Mouse (Mus musculus): Measurements from ENCODE around the gene Rab31. TPM values are rescaled to one million over a fixed set of nuclear protein-coding genes. Genes with fewer than 3 reads are reported as not detected.

Rab31 gene
- polyA plus RNA-seq, 1 experiment = 32.1 TPM

DNA sequence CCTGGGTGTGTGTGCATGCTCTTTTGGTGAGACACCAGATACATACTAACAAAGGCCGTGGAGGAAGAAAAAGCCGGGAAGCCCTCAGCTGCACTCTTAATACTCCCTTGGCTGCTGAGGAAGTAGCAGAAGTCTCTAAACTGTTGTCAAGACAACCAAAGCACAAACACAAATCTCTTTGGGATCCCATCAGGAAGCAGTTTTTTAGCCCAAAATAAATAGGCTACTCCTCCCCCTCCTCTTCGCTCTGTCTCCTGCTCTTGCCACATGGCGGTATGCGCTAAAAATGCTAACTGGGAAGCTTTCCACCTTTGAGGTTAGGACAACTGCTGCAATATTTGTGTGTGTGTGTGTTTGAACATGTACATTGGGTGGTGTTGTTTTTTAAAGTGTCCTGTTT is 4.1 kb downstream of the Rab31 start:
- H3K27ac ChIP-seq (ENCODE audit: control insufficient read depth, insufficient read depth, low read depth, low read length) = peak overlapping the region; percentile 30; the same call in 1 of the 2 replicates
- no peaks in the 10 kb centered on the region for H3K27me3 ChIP-seq (ENCODE audit: control insufficient read depth, insufficient read depth, low read length)
- no peak overlapping the region for H3K4me3 ChIP-seq (ENCODE audit: control insufficient read depth, low read depth, low read length)
- no peaks in the 10 kb centered on the region for H3K36me3 ChIP-seq (ENCODE audit: control insufficient read depth, insufficient read depth, low read length)
- H3K4me1 ChIP-seq (ENCODE audit: control insufficient read depth, insufficient read depth, low read length) = peaks cover 15% of the 10 kb centered on the region
- no peak for TF ChIP-seq POLR2A (IDR thresholded peaks at IDR 0.05; ENCODE audit: control insufficient read depth, low read depth, low read length)
- no peak for TF ChIP-seq CTCF (IDR thresholded peaks at IDR 0.05; ENCODE audit: control insufficient read depth, insufficient read depth, insufficient replicate concordance, low read depth, low read length)

DNA sequence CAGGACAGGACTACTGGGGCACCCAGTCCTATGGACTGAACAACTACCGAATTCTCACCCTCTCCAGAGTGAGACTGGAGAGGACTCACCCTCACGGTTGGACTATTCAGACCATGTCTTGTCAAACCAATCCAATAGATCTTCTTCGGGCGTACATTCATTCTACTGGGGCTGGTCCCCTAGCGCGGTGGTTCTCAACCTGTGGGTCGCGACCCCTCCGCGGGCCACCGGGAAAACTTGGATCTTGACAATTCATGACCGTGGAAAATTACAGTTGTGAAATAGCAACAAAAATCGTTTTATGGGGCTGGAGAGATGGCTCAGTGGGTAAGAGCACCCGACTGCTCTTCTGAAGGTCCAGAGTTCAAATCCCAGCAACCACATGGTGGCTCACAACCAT is 9.3 kb downstream of the Rab31 start:
- Histone ChIP-seq H3K36me3 (ENCODE audit: control insufficient read depth, insufficient read depth, low read length) (no peaks in the 10 kb centered on the region), H3K27me3 (ENCODE audit: control insufficient read depth, insufficient read depth, low read length) (no peaks in the 10 kb centered on the region), H3K4me1 (ENCODE audit: control insufficient read depth, insufficient read depth, low read length) (peaks cover 3% of the 10 kb centered on the region), H3K27ac (ENCODE audit: control insufficient read depth, insufficient read depth, low read depth, low read length) (no peak overlapping the region), H3K4me3 (ENCODE audit: control insufficient read depth, low read depth, low read length) (peak overlapping the region; percentile 65)
- TF ChIP-seq CTCF (IDR thresholded peaks at IDR 0.05; ENCODE audit: control insufficient read depth, insufficient read depth, insufficient replicate concordance, low read depth, low read length) (no peak), POLR2A (IDR thresholded peaks at IDR 0.05; ENCODE audit: control insufficient read depth, low read depth, low read length) (no peak)

DNA sequence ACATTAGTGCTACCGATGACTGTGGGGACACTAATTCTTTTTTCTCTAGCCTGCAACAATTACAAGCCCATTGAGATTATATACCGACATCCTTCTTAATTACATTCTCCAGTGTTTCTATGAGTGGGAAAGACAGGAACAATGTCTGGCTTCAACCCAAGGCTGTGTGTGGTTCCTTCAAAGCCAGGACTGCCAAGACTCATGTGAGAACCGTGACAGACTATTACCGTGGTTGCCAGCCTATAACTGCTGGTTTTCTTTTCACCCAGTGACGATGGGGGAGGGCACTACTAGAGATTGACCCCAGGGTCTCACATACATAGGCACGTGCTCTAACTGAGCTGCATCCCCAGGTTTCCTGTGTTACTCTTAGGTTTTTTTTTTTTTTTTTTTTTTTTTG is 15.4 kb downstream of the Rab31 start:
- Histone ChIP-seq H3K4me3 (ENCODE audit: control insufficient read depth, low read depth, low read length) (no peak overlapping the region), H3K27me3 (ENCODE audit: control insufficient read depth, insufficient read depth, low read length) (no peaks in the 10 kb centered on the region), H3K36me3 (ENCODE audit: control insufficient read depth, insufficient read depth, low read length) (no peaks in the 10 kb centered on the region), H3K27ac (ENCODE audit: control insufficient read depth, insufficient read depth, low read depth, low read length) (no peak overlapping the region), H3K4me1 (ENCODE audit: control insufficient read depth, insufficient read depth, low read length) (no peaks in the 10 kb centered on the region)
- no peak for TF ChIP-seq POLR2A (IDR thresholded peaks at IDR 0.05; ENCODE audit: control insufficient read depth, low read depth, low read length)
- no peak for TF ChIP-seq CTCF (IDR thresholded peaks at IDR 0.05; ENCODE audit: control insufficient read depth, insufficient read depth, insufficient replicate concordance, low read depth, low read length)

- Histone ChIP-seq H3K4me3 (ENCODE audit: control insufficient read depth, low read depth, low read length) (no peak overlapping the region), H3K36me3 (ENCODE audit: control insufficient read depth, insufficient read depth, low read length) (no peaks in the 10 kb centered on the region), H3K4me1 (ENCODE audit: control insufficient read depth, insufficient read depth, low read length) (no peaks in the 10 kb centered on the region), H3K27ac (ENCODE audit: control insufficient read depth, insufficient read depth, low read depth, low read length) (no peak overlapping the region), H3K27me3 (ENCODE audit: control insufficient read depth, insufficient read depth, low read length) (no peaks in the 10 kb centered on the region)
- no peak for TF ChIP-seq CTCF (IDR thresholded peaks at IDR 0.05; ENCODE audit: control insufficient read depth, insufficient read depth, insufficient replicate concordance, low read depth, low read length)
These were observed 16.7 kb downstream of the Rab31 start for GRCm38 (mm10) chr17:65755857-65756256.

- H3K36me3 ChIP-seq (ENCODE audit: control insufficient read depth, insufficient read depth, low read length) = no peaks in the 10 kb centered on the region
- H3K4me3 ChIP-seq (ENCODE audit: control insufficient read depth, low read depth, low read length) = no peak overlapping the region
- no peak overlapping the region for H3K27ac ChIP-seq (ENCODE audit: control insufficient read depth, insufficient read depth, low read depth, low read length)
- no peaks in the 10 kb centered on the region for H3K27me3 ChIP-seq (ENCODE audit: control insufficient read depth, insufficient read depth, low read length)
- H3K4me1 ChIP-seq (ENCODE audit: control insufficient read depth, insufficient read depth, low read length) = no peaks in the 10 kb centered on the region
- TF ChIP-seq POLR2A (IDR thresholded peaks at IDR 0.05; ENCODE audit: control insufficient read depth, low read depth, low read length) (no peak), CTCF (IDR thresholded peaks at IDR 0.05; ENCODE audit: control insufficient read depth, insufficient read depth, insufficient replicate concordance, low read depth, low read length) (no peak)
These were observed 19.4 kb downstream of the Rab31 start for GRCm38 (mm10) chr17:65753130-65753529.

DNA sequence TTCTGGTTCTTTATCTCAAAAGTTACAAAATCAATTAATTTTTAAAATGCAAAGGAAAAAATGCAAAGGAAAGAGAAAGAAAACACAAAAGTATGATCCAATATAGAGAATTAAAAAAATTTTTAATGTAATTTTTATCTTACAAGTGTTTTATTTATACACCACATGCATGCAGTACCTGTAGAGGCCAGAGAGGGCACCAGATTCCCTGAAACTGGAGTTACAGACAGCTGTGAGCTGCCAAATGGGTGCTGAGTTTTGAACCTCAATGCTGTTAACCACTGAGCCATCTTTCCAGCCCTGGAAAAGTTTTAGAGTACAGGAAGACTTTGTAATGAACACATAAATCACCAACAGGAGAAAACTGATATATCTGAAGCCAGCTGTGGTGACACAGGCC is 22.3 kb downstream of the Rab31 start:
- Histone ChIP-seq H3K4me1 (ENCODE audit: control insufficient read depth, insufficient read depth, low read length) (no peaks in the 10 kb centered on the region), H3K4me3 (ENCODE audit: control insufficient read depth, low read depth, low read length) (no peak overlapping the region), H3K36me3 (ENCODE audit: control insufficient read depth, insufficient read depth, low read length) (no peaks in the 10 kb centered on the region), H3K27me3 (ENCODE audit: control insufficient read depth, insufficient read depth, low read length) (no peaks in the 10 kb centered on the region), H3K27ac (ENCODE audit: control insufficient read depth, insufficient read depth, low read depth, low read length) (no peak overlapping the region)
- TF ChIP-seq CTCF (IDR thresholded peaks at IDR 0.05; ENCODE audit: control insufficient read depth, insufficient read depth, insufficient replicate concordance, low read depth, low read length) (peak; percentile 29; the same call in 1 of the 2 replicates), POLR2A (IDR thresholded peaks at IDR 0.05; ENCODE audit: control insufficient read depth, low read depth, low read length) (no peak)

GRCm38 (mm10) chr17:65749803-65750202 is 22.7 kb downstream of the Rab31 start:
- TF ChIP-seq POLR2A (IDR thresholded peaks at IDR 0.05; ENCODE audit: control insufficient read depth, low read depth, low read length) = no peak
- TF ChIP-seq CTCF (IDR thresholded peaks at IDR 0.05; ENCODE audit: control insufficient read depth, insufficient read depth, insufficient replicate concordance, low read depth, low read length) = no peak
- Histone ChIP-seq H3K4me1 (ENCODE audit: control insufficient read depth, insufficient read depth, low read length) (no peaks in the 10 kb centered on the region), H3K27ac (ENCODE audit: control insufficient read depth, insufficient read depth, low read depth, low read length) (no peak overlapping the region), H3K36me3 (ENCODE audit: control insufficient read depth, insufficient read depth, low read length) (no peaks in the 10 kb centered on the region), H3K27me3 (ENCODE audit: control insufficient read depth, insufficient read depth, low read length) (no peaks in the 10 kb centered on the region), H3K4me3 (ENCODE audit: control insufficient read depth, low read depth, low read length) (no peak overlapping the region)

DNA sequence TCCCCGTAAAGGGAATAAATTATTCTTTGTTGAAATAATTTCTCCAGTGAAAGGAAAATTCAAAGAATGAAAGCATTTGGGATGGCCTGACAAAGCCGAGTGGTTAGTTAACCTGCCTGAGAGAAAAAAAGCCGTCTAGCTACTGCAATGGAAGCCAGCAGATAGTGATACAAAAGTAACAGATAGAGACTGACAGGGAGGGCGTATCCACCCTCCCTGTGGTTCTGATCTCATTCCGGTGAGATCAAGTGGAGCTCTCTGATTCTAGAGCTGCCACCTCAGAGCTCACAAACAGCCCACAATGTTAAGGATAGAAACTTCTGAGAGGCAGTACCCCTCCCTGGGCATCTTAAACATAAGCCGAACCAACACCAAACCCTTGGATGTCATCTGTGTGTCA is 23.6 kb downstream of the Rab31 start:
- no peaks in the 10 kb centered on the region for H3K4me1 ChIP-seq (ENCODE audit: control insufficient read depth, insufficient read depth, low read length)
- no peak overlapping the region; the same call in 1 of the 2 replicates for H3K27ac ChIP-seq (ENCODE audit: control insufficient read depth, insufficient read depth, low read depth, low read length)
- no peak overlapping the region for H3K4me3 ChIP-seq (ENCODE audit: control insufficient read depth, low read depth, low read length)
- H3K36me3 ChIP-seq (ENCODE audit: control insufficient read depth, insufficient read depth, low read length) = no peaks in the 10 kb centered on the region
- TF ChIP-seq CTCF (IDR thresholded peaks at IDR 0.05; ENCODE audit: control insufficient read depth, insufficient read depth, insufficient replicate concordance, low read depth, low read length) (no peak), POLR2A (IDR thresholded peaks at IDR 0.05; ENCODE audit: control insufficient read depth, low read depth, low read length) (no peak)
- no peaks in the 10 kb centered on the region for H3K27me3 ChIP-seq (ENCODE audit: control insufficient read depth, insufficient read depth, low read length)
